22 mouse cellular contexts compared by ENCODE assay signal in the genomic region with DNA sequence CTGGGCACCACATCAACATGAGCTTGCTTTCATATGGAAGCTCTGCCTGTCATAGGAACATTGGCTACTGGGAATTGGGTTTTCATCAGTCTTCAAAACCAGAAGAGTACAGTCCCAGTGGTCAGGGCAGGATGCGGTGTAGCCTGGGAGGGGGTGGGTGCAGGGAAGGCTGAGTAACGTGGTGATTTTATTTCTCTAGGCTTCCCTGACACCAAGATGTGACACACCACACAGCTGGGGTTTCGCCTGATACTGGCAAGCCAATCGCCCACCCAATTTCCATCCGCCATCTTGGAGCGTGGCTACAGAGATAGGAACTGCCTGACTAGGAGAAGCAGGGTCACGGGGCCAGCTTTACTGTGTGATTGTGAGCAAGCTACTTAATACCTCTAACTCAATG. TPM values are rescaled to one million over a fixed set of nuclear protein-coding genes. Genes with fewer than 3 reads are reported as not detected.
A peak's percentile ranks its signal among the peaks of the same experiment; 100 is the strongest.
DNase-seq lines count a peak whose midpoint lies in the region; ATAC-seq and TF ChIP-seq lines count a peak whose summit lies in the region.
"Had no signal": no experiment of that assay in that cellular context is flagged by ENCODE, and none has a peak within 500 bp of the region (broad histone marks: within the 10 kb centered on the region; RNA-seq: fewer than 3 reads in every experiment).

No protein-coding gene starts in this region.

- intact Hi-C loops in gastrocnemius, adult 2 months (cut with DNase I), result no loop called here

- no peaks in the 10 kb centered on the region for H3K36me3 ChIP-seq in neural tube, embryonic 13.5 days
- H3K36me3 ChIP-seq in liver, embryonic 16.5 days (ENCODE audit: control insufficient read depth, insufficient read depth), result no peaks in the 10 kb centered on the region
- H3K36me3 ChIP-seq in intestine, postnatal 0 days (ENCODE audit: control insufficient read depth, insufficient read depth), result no peaks in the 10 kb centered on the region
- H3K36me3 ChIP-seq: intestine, embryonic 15.5 days; midbrain, embryonic 15.5 days; neural tube, embryonic 15.5 days; stomach, embryonic 15.5 days had no signal

- ATAC-seq in neural tube, embryonic 13.5 days (ENCODE audit: low read depth), result no peak
- ATAC-seq in liver, embryonic 16.5 days (ENCODE audit: low read depth), result no peak
- ATAC-seq in intestine, postnatal 0 days, result no peak
- ATAC-seq: forebrain, embryonic 14.5 days; intestine, embryonic 15.5 days; midbrain, embryonic 15.5 days had no signal

- no peak overlapping the region for H3K9ac ChIP-seq in neural tube, embryonic 13.5 days
- H3K9ac ChIP-seq in liver, embryonic 16.5 days (ENCODE audit: low read depth, low read length), result peak overlapping the region; percentile 72; the same call in 1 of the 2 replicates
- no peak overlapping the region for H3K9ac ChIP-seq in intestine, postnatal 0 days (ENCODE audit: low read depth, low read length)
- H3K9ac ChIP-seq: hindbrain, embryonic 14.5 days; intestine, embryonic 15.5 days; midbrain, embryonic 15.5 days; neural tube, embryonic 15.5 days; stomach, embryonic 15.5 days had no signal

- no peak overlapping the region for H3K4me2 ChIP-seq in neural tube, embryonic 13.5 days
- no peak overlapping the region for H3K4me2 ChIP-seq in liver, embryonic 16.5 days (ENCODE audit: low read depth, low read length)
- no peak overlapping the region for H3K4me2 ChIP-seq in intestine, postnatal 0 days (replicated peaks; ENCODE audit: low read depth)
- H3K4me2 ChIP-seq: hindbrain, embryonic 14.5 days; intestine, embryonic 15.5 days; midbrain, embryonic 15.5 days; neural tube, embryonic 15.5 days; stomach, embryonic 15.5 days had no signal

- H3K27ac ChIP-seq in gastrocnemius, adult 2 months, result peak overlapping the region; percentile 98
- H3K27ac ChIP-seq in neural tube, embryonic 13.5 days (replicated peaks), result peak overlapping the region; percentile 53; the same call in 1 of the 2 replicates
- peak overlapping the region; percentile 5 for H3K27ac ChIP-seq in liver, embryonic 16.5 days (ENCODE audit: low read length)
- no peak overlapping the region for H3K27ac ChIP-seq in intestine, postnatal 0 days (ENCODE audit: low read depth, low read length)
- H3K27ac ChIP-seq: hindbrain, embryonic 14.5 days; intestine, embryonic 15.5 days; midbrain, embryonic 15.5 days; neural tube, embryonic 15.5 days; stomach, embryonic 15.5 days had no signal

- no peak for DNase-seq in gastrocnemius, adult 2 months
- DNase-seq in gastrocnemius, postnatal 25 days, result no peak
- no peak for DNase-seq in neural tube, embryonic 10.5 days (ENCODE audit: extremely low spot score, low spot score)
- no peak for DNase-seq in layer of hippocampus, adult 9-11 months
- DNase-seq: adrenal gland, postnatal 25 days; embryo, embryonic 11 days; gastrocnemius, postnatal 10 days; right cerebral cortex, adult 18-20 months; thymus, postnatal 36 days had no signal

- H3K4me3 ChIP-seq in gastrocnemius, adult 2 months, result no peak overlapping the region
- no peak overlapping the region for H3K4me3 ChIP-seq in neural tube, embryonic 13.5 days
- H3K4me3 ChIP-seq in liver, embryonic 16.5 days (ENCODE audit: low read depth, low read length), result no peak overlapping the region
- no peak overlapping the region for H3K4me3 ChIP-seq in intestine, postnatal 0 days (ENCODE audit: low read depth, low read length)
- H3K4me3 ChIP-seq: intestine, embryonic 15.5 days; midbrain, embryonic 15.5 days; neural tube, embryonic 15.5 days; stomach, embryonic 15.5 days had no signal

- peaks cover 49% of the 10 kb centered on the region for H3K4me1 ChIP-seq in neural tube, embryonic 13.5 days (replicated peaks)
- H3K4me1 ChIP-seq in liver, embryonic 16.5 days (ENCODE audit: control insufficient read depth, low read depth, low read length), result peaks cover 99% of the 10 kb centered on the region
- H3K4me1 ChIP-seq in intestine, postnatal 0 days (replicated peaks; ENCODE audit: control insufficient read depth, insufficient read depth, low read length), result peaks cover 36% of the 10 kb centered on the region

- no peaks in the 10 kb centered on the region for H3K9me3 ChIP-seq in neural tube, embryonic 13.5 days
- no peaks in the 10 kb centered on the region for H3K9me3 ChIP-seq in liver, embryonic 16.5 days (replicated peaks; ENCODE audit: control insufficient read depth, low read length)
- no peaks in the 10 kb centered on the region for H3K9me3 ChIP-seq in intestine, postnatal 0 days (ENCODE audit: control insufficient read depth)
- H3K9me3 ChIP-seq: intestine, embryonic 15.5 days; midbrain, embryonic 15.5 days; neural tube, embryonic 15.5 days; stomach, embryonic 15.5 days had no signal

- no peak for TF ChIP-seq CTCF in gastrocnemius, adult 2 months (IDR thresholded peaks at IDR 0.05)
- no peak for TF ChIP-seq CTCF in intestine, postnatal 0 days (IDR thresholded peaks at IDR 0.05; ENCODE audit: low read depth)

- WGBS in neural tube, embryonic 13.5 days, result 83% methylated on average over 7 of the region's 7 CpGs
- WGBS in liver, embryonic 16.5 days (ENCODE audit: insufficient replicate concordance), result 64% methylated on average over 7 of the region's 7 CpGs
- 95% methylated on average over 7 of the region's 7 CpGs for WGBS in intestine, postnatal 0 days

- H3K27me3 ChIP-seq in neural tube, embryonic 13.5 days, result peaks cover 12% of the 10 kb centered on the region
- no peaks in the 10 kb centered on the region for H3K27me3 ChIP-seq in liver, embryonic 16.5 days (ENCODE audit: control insufficient read depth, insufficient read depth, low read depth, low read length)
- no peaks in the 10 kb centered on the region for H3K27me3 ChIP-seq in intestine, postnatal 0 days (replicated peaks; ENCODE audit: control insufficient read depth, insufficient read depth, low read length)
- H3K27me3 ChIP-seq: intestine, embryonic 15.5 days; stomach, embryonic 15.5 days had no signal

RNA-seq across cellular contexts. Expression of a gene that starts 8.2 kb away (rescaled TPM):
- 10 to 100 TPM; 11.6 to 14.4 TPM for total RNA-seq in gastrocnemius, adult 2 months (2021)
- 1 to 10 TPM; 6.3 to 7.5 TPM for total RNA-seq in gastrocnemius, postnatal 25 days (2021)
- polyA plus RNA-seq in neural tube, embryonic 13.5 days (2015; fragmentation: Nextera tagmentation; extraction: Ambion mirVana), result 3.7 TPM in 2 replicates
- polyA plus RNA-seq in liver, embryonic 16.5 days (2015; fragmentation: Nextera tagmentation; extraction: Ambion mirVana), result 6.7 and 7.7 TPM in 2 replicates
- polyA plus RNA-seq in intestine, postnatal 0 days (2015; fragmentation: Nextera tagmentation; extraction: Ambion mirVana), result 7.6 and 8.4 TPM in 2 replicates

RNA-seq across cellular contexts. Expression of a gene that starts 32.4 kb away (rescaled TPM):
- total RNA-seq in gastrocnemius, adult 2 months (2021), result not detected
- not detected for total RNA-seq in gastrocnemius, postnatal 25 days (2021)
- 0.18 TPM in 1 of 2 replicates, not detected in the other for polyA plus RNA-seq in neural tube, embryonic 13.5 days (2015; fragmentation: Nextera tagmentation; extraction: Ambion mirVana)
- polyA plus RNA-seq in liver, embryonic 16.5 days (2015; fragmentation: Nextera tagmentation; extraction: Ambion mirVana), result not detected in 2 replicates
- polyA plus RNA-seq in intestine, postnatal 0 days (2015; fragmentation: Nextera tagmentation; extraction: Ambion mirVana), result not detected in 2 replicates
- total RNA-seq: adrenal gland, postnatal 25 days; gastrocnemius, postnatal 10 days; heart, postnatal 36 days had no signal
- polyA plus RNA-seq: embryonic facial prominence, embryonic 14.5 days; intestine, embryonic 15.5 days; kidney, embryonic 16.5 days; lung, adult 2 months had no signal

RNA-seq across cellular contexts. Expression of a gene that starts 34.7 kb away (rescaled TPM):
- 1 to 10 TPM in 1 of 2 experiments, not detected in 1; 1.0 TPM for total RNA-seq in gastrocnemius, adult 2 months (2021)
- under 1 TPM in 1 of 2 experiments, not detected in 1; 0.35 TPM for total RNA-seq in gastrocnemius, postnatal 25 days (2021)
- polyA plus RNA-seq in neural tube, embryonic 13.5 days (2015; fragmentation: Nextera tagmentation; extraction: Ambion mirVana), result 1.9 and 2.3 TPM in 2 replicates
- polyA plus RNA-seq in liver, embryonic 16.5 days (2015; fragmentation: Nextera tagmentation; extraction: Ambion mirVana), result 0.12 TPM in 1 of 2 replicates, not detected in the other
- polyA plus RNA-seq in intestine, postnatal 0 days (2015; fragmentation: Nextera tagmentation; extraction: Ambion mirVana), result 0.84 and 1.1 TPM in 2 replicates

RNA-seq across cellular contexts. Expression of a gene that starts 35.4 kb away (rescaled TPM):
- 10 to 100 TPM in 1 of 2 experiments, 1 to 10 TPM in 1; 9.6 to 14.7 TPM for total RNA-seq in gastrocnemius, adult 2 months (2021)
- 10 to 100 TPM in 1 of 2 experiments, 1 to 10 TPM in 1; 7.5 to 14.7 TPM for total RNA-seq in gastrocnemius, postnatal 25 days (2021)
- polyA plus RNA-seq in neural tube, embryonic 13.5 days (2015; fragmentation: Nextera tagmentation; extraction: Ambion mirVana), result 16.1 and 17.2 TPM in 2 replicates
- polyA plus RNA-seq in liver, embryonic 16.5 days (2015; fragmentation: Nextera tagmentation; extraction: Ambion mirVana), result 1.1 and 1.2 TPM in 2 replicates
- 17.5 and 20.2 TPM in 2 replicates for polyA plus RNA-seq in intestine, postnatal 0 days (2015; fragmentation: Nextera tagmentation; extraction: Ambion mirVana)

RNA-seq across cellular contexts. Expression of a gene that starts 37.4 kb away (rescaled TPM):
- total RNA-seq in gastrocnemius, adult 2 months (2021), result 10 to 100 TPM; 19.4 to 22.9 TPM
- total RNA-seq in gastrocnemius, postnatal 25 days (2021), result 10 to 100 TPM; 17.9 to 20.4 TPM
- 20.1 and 24.6 TPM in 2 replicates for polyA plus RNA-seq in neural tube, embryonic 13.5 days (2015; fragmentation: Nextera tagmentation; extraction: Ambion mirVana)
- 15.1 and 18.1 TPM in 2 replicates for polyA plus RNA-seq in liver, embryonic 16.5 days (2015; fragmentation: Nextera tagmentation; extraction: Ambion mirVana)
- 3.7 and 4.8 TPM in 2 replicates for polyA plus RNA-seq in intestine, postnatal 0 days (2015; fragmentation: Nextera tagmentation; extraction: Ambion mirVana)
